Comparison of ENCODE assay signal across 7 mouse cellular contexts in genomic region chr10:77134807-77135152, GRCm38 (mm10). TPM values are rescaled to one million over a fixed set of nuclear protein-coding genes. Genes with fewer than 3 reads are reported as not detected.
DNase-seq lines count a peak whose midpoint lies in the region; ATAC-seq and TF ChIP-seq lines count a peak whose summit lies in the region.
"Not testable (repeated sequence)": the region's sequence is repeated elsewhere in the genome, so short reads cannot be mapped to it uniquely, and the experiment has no call there.

No protein-coding gene starts in this region.

- ATAC-seq in heart, embryonic 11.5 days (replicated peaks; ENCODE audit: insufficient number of reproducible peaks, low FRiP score, low TSS enrichment): 0 out of 2 replicates have a peak, but pooled peaks have one; percentile 18
- ATAC-seq in hindbrain, embryonic 12.5 days (ENCODE audit: low FRiP score): not testable (repeated sequence)
- peak; percentile 72 for ATAC-seq in liver, embryonic 11.5 days (replicated peaks; ENCODE audit: low FRiP score)
- ATAC-seq in liver, embryonic 16.5 days (ENCODE audit: low read depth): peak; percentile 53; the same call in 1 of the 2 replicates

- not testable (repeated sequence) for TF ChIP-seq CTCF in E14TG2a.4 (conservative IDR thresholded peaks at IDR 0.05; ENCODE audit: low read length)

- H3K27me3 ChIP-seq in E14TG2a.4 (ENCODE audit: insufficient read depth, low read length); embryonic facial prominence, embryonic 10.5 days (replicated peaks; ENCODE audit: low read depth, poor library complexity, severe bottlenecking); heart, embryonic 11.5 days (ENCODE audit: control insufficient read depth, insufficient read depth, low read length); hindbrain, embryonic 12.5 days; liver, embryonic 11.5 days (replicated peaks; ENCODE audit: control insufficient read depth, insufficient read depth, low read length); liver, embryonic 16.5 days (ENCODE audit: control insufficient read depth, insufficient read depth, low read depth, low read length); midbrain, embryonic 10.5 days (ENCODE audit: low read depth, poor library complexity, severe bottlenecking): not testable (repeated sequence)

- 64% methylated on average over 6 of the region's 6 CpGs for WGBS in embryonic facial prominence, embryonic 10.5 days
- WGBS in heart, embryonic 11.5 days (ENCODE audit: insufficient replicate concordance): 18% methylated on average over 6 of the region's 6 CpGs
- WGBS in hindbrain, embryonic 12.5 days: 58% methylated on average over 6 of the region's 6 CpGs
- 24% methylated on average over 6 of the region's 6 CpGs for WGBS in liver, embryonic 11.5 days
- 19% methylated on average over 6 of the region's 6 CpGs for WGBS in liver, embryonic 16.5 days (ENCODE audit: insufficient replicate concordance)
- 76% methylated on average over 6 of the region's 6 CpGs for whole genome bisulfite sequencing in midbrain, embryonic 10.5 days

- H3K4me1 ChIP-seq in E14TG2a.4 (replicated peaks; ENCODE audit: low read depth, low read length): peaks cover 96% of the 10 kb centered on the region
- peaks cover 79% of the 10 kb centered on the region for H3K4me1 ChIP-seq in embryonic facial prominence, embryonic 10.5 days
- peaks cover 57% of the 10 kb centered on the region for H3K4me1 ChIP-seq in heart, embryonic 11.5 days (ENCODE audit: control insufficient read depth, insufficient read depth, low read length)
- H3K4me1 ChIP-seq in hindbrain, embryonic 12.5 days: peaks cover 43% of the 10 kb centered on the region
- peaks cover 65% of the 10 kb centered on the region for H3K4me1 ChIP-seq in liver, embryonic 11.5 days (replicated peaks; ENCODE audit: control insufficient read depth, insufficient read depth, low read length)
- peaks cover 48% of the 10 kb centered on the region for H3K4me1 ChIP-seq in liver, embryonic 16.5 days (ENCODE audit: control insufficient read depth, low read depth, low read length)
- peaks cover 81% of the 10 kb centered on the region for H3K4me1 ChIP-seq in midbrain, embryonic 10.5 days

- DNase-seq in embryonic facial prominence, embryonic 10.5 days (ENCODE audit: low spot score); liver, embryonic 11.5 days (ENCODE audit: low spot score); midbrain, embryonic 10.5 days (ENCODE audit: low spot score): not testable (repeated sequence)

- peaks cover 56% of the 10 kb centered on the region for H3K36me3 ChIP-seq in E14TG2a.4 (ENCODE audit: insufficient read depth, low read length)
- H3K36me3 ChIP-seq in embryonic facial prominence, embryonic 10.5 days (replicated peaks): peaks cover 28% of the 10 kb centered on the region
- H3K36me3 ChIP-seq in heart, embryonic 11.5 days (ENCODE audit: control insufficient read depth, insufficient read depth, low read length); hindbrain, embryonic 12.5 days; liver, embryonic 11.5 days (ENCODE audit: control insufficient read depth, insufficient read depth, low read length); liver, embryonic 16.5 days (ENCODE audit: control insufficient read depth, insufficient read depth): not testable (repeated sequence)
- H3K36me3 ChIP-seq in midbrain, embryonic 10.5 days: peaks cover 23% of the 10 kb centered on the region

- peak overlapping the region; percentile 61 for H3K4me3 ChIP-seq in E14TG2a.4 (replicated peaks; ENCODE audit: low read length)
- H3K4me3 ChIP-seq in embryonic facial prominence, embryonic 10.5 days; heart, embryonic 11.5 days (ENCODE audit: low read depth, low read length); hindbrain, embryonic 12.5 days; liver, embryonic 16.5 days (ENCODE audit: low read depth, low read length); midbrain, embryonic 10.5 days: not testable (repeated sequence)
- 0 out of 2 replicates have a peak overlapping the region, but pooled peaks have one; percentile 22 for H3K4me3 ChIP-seq in liver, embryonic 11.5 days (ENCODE audit: low read depth, low read length)

- not testable (repeated sequence) for H3K9me3 ChIP-seq in E14TG2a.4 (ENCODE audit: low read length); embryonic facial prominence, embryonic 10.5 days; heart, embryonic 11.5 days (replicated peaks; ENCODE audit: control insufficient read depth, low read length); hindbrain, embryonic 12.5 days (replicated peaks); liver, embryonic 11.5 days (ENCODE audit: control insufficient read depth, low read length); liver, embryonic 16.5 days (replicated peaks; ENCODE audit: control insufficient read depth, low read length); midbrain, embryonic 10.5 days (replicated peaks)

- not testable (repeated sequence) for H3K9ac ChIP-seq in heart, embryonic 11.5 days (ENCODE audit: low read depth, low read length); hindbrain, embryonic 12.5 days; liver, embryonic 16.5 days (ENCODE audit: low read depth, low read length)
- H3K9ac ChIP-seq in liver, embryonic 11.5 days (ENCODE audit: low read depth, low read length): peak overlapping the region; percentile 55; the same call in 1 of the 2 replicates

- peak overlapping the region; percentile 78; the same call in 1 of the 2 replicates for H3K27ac ChIP-seq in embryonic facial prominence, embryonic 10.5 days (replicated peaks)
- H3K27ac ChIP-seq in heart, embryonic 11.5 days (ENCODE audit: low read depth, low read length): peak overlapping the region; percentile 62
- peak overlapping the region; percentile 23; the same call in 1 of the 2 replicates for H3K27ac ChIP-seq in hindbrain, embryonic 12.5 days
- peak overlapping the region; percentile 97 for H3K27ac ChIP-seq in liver, embryonic 11.5 days (ENCODE audit: low read depth, low read length)
- H3K27ac ChIP-seq in liver, embryonic 16.5 days (ENCODE audit: low read length): peak overlapping the region; percentile 80
- H3K27ac ChIP-seq in midbrain, embryonic 10.5 days (replicated peaks): peak overlapping the region; percentile 75

- peak overlapping the region; percentile 12; the same call in 1 of the 2 replicates for H3K4me2 ChIP-seq in heart, embryonic 11.5 days
- not testable (repeated sequence) for H3K4me2 ChIP-seq in hindbrain, embryonic 12.5 days (replicated peaks)
- peak overlapping the region; percentile 60 for H3K4me2 ChIP-seq in liver, embryonic 11.5 days
- H3K4me2 ChIP-seq in liver, embryonic 16.5 days (ENCODE audit: low read depth, low read length): peak overlapping the region; percentile 41; the same call in 1 of the 2 replicates

RNA-seq across cellular contexts. Expression of gene Col18a1, which starts 31.6 kb away (rescaled TPM):
- 184 and 201 TPM in 2 replicates for polyA plus RNA-seq in embryonic facial prominence, embryonic 10.5 days (2016; fragmentation: Nextera tagmentation; extraction: Ambion mirVana)
- 113 and 164 TPM in 2 replicates for polyA plus RNA-seq in heart, embryonic 11.5 days (2014; fragmentation: Nextera tagmentation; extraction: Ambion mirVana)
- 103 and 109 TPM in 2 replicates for polyA plus RNA-seq in hindbrain, embryonic 12.5 days (2016; fragmentation: Nextera tagmentation; extraction: Ambion mirVana)
- polyA plus RNA-seq in liver, embryonic 11.5 days (2014; fragmentation: Nextera tagmentation; extraction: Ambion mirVana): 55.3 and 60.2 TPM in 2 replicates
- polyA plus RNA-seq in liver, embryonic 16.5 days (2015; fragmentation: Nextera tagmentation; extraction: Ambion mirVana): 87.9 and 104 TPM in 2 replicates
- polyA plus RNA-seq in midbrain, embryonic 10.5 days (2016; fragmentation: Nextera tagmentation; extraction: Ambion mirVana): 146 and 155 TPM in 2 replicates

Comparison
In these comparisons a context has a peak if more than half of its experiments do, and no peak if none do; other contexts are left out.
1. H3K27ac ChIP-seq: peak in every context shown above with its lines; median percentile 97 in liver, embryonic 11.5 days; 80 in liver, embryonic 16.5 days; 78 in embryonic facial prominence, embryonic 10.5 days; 75 in midbrain, embryonic 10.5 days; 62 in heart, embryonic 11.5 days; 23 in hindbrain, embryonic 12.5 days.